Mouse (Mus musculus) thymus, adult 2 months (tissue): ENCODE results near the gene Dhdds.

Source experiments
- CTCF ChIP-seq: fragments of 200-500 bp; IDR thresholded peaks from 2 replicates; pipeline ENCODE4 v1.5.1; 2012; ENCODE audit warnings: mild to moderate bottlenecking, control low read depth, low read length, moderate library complexity, borderline replicate concordance; ENCODE audit not compliant: control insufficient read depth, poor library complexity, insufficient read depth; ENCODE audit errors: extremely low read depth
- POLR2A ChIP-seq: fragments of 200-500 bp; IDR thresholded peaks from 2 replicates; pipeline ENCODE4 v1.6.1; 2012; ENCODE audit warnings: mild to moderate bottlenecking, low read length, control low read depth, moderate library complexity; ENCODE audit not compliant: control insufficient read depth, poor library complexity, insufficient read depth; ENCODE audit errors: extremely low read depth

- TF ChIP-seq POLR2A (peak; percentile 32; the same call in 1 of the 2 replicates), CTCF (peak; percentile 12; the same call in 1 of the 2 replicates)
These were observed 32.9 kb downstream of the Dhdds start for GRCm38 (mm10) chr4:133967866-133968149.
